Mouse (Mus musculus): ENCODE measurements around the gene Nmnat2.

- no peak for TF ChIP-seq POLR2A (IDR thresholded peaks at IDR 0.05; ENCODE audit: control insufficient read depth, low read depth, low read length)
- TF ChIP-seq CTCF (IDR thresholded peaks at IDR 0.05; ENCODE audit: control insufficient read depth, insufficient read depth, insufficient replicate concordance, low read depth, low read length) = no peak
Measured at GRCm38 (mm10) chr1:152935476-152935875, 19.3 kb upstream of the Nmnat2 start.

All from testis, adult 2 months (tissue).